ENCODE assay signal across 8 mouse cellular contexts in genomic region chr10:79613578-79614304, GRCm38 (mm10). TPM values are rescaled to one million over a fixed set of nuclear protein-coding genes. Genes with fewer than 3 reads are reported as not detected.
DNase-seq lines count a peak whose midpoint lies in the region; ATAC-seq and TF ChIP-seq lines count a peak whose summit lies in the region.

Gene C2cd4c (minus strand): TSS chr10:79614025.

- H3ac ChIP-seq in C2C12 (ENCODE audit: control insufficient read depth, insufficient read length, low read depth) = peak within 1 kb of the TSS; percentile 64
- H3ac ChIP-seq in myocyte (ENCODE audit: control insufficient read depth, insufficient read length) = no peak within 1 kb of the TSS

- under 1% methylated on average over 60 of the region's 60 CpGs for WGBS in embryonic facial prominence, embryonic 11.5 days
- 1% methylated on average over 60 of the region's 60 CpGs for WGBS in heart, embryonic 14.5 days
- 2% methylated on average over 60 of the region's 60 CpGs for WGBS in liver, embryonic 11.5 days

- no peak for TF ChIP-seq POLR2A in myocyte (IDR thresholded peaks at IDR 0.05; ENCODE audit: insufficient read length, low read depth)

- no peak within 1 kb of the TSS for H3K27ac ChIP-seq in embryonic facial prominence, embryonic 11.5 days (replicated peaks; ENCODE audit: low read depth, low read length)
- H3K27ac ChIP-seq in heart, embryonic 14.5 days (replicated peaks in 1 of 2; ENCODE audit: control insufficient read depth in 1 of 2, insufficient read depth in 1 of 2, low read depth in 2 of 2, low read length in 2 of 2) = no peak within 1 kb of the TSS
- no peak within 1 kb of the TSS for H3K27ac ChIP-seq in liver, embryonic 11.5 days (ENCODE audit: low read depth, low read length)

- H3K79me3 ChIP-seq in C2C12 (ENCODE audit: low read depth) = no peaks in the 10 kb centered on the region

- H3K27me3 ChIP-seq in C2C12 (ENCODE audit: control insufficient read depth, insufficient read depth, insufficient read length) = peaks cover 46% of the 10 kb centered on the region
- peaks cover 26% of the 10 kb centered on the region for H3K27me3 ChIP-seq in embryonic facial prominence, embryonic 11.5 days (ENCODE audit: control insufficient read depth, insufficient read depth, low read length)
- peaks cover 39% of the 10 kb centered on the region for H3K27me3 ChIP-seq in heart, embryonic 14.5 days (ENCODE audit: control insufficient read depth, insufficient read depth, low read length)
- H3K27me3 ChIP-seq in liver, embryonic 11.5 days (replicated peaks; ENCODE audit: control insufficient read depth, insufficient read depth, low read length) = peaks cover 41% of the 10 kb centered on the region
- H3K27me3 ChIP-seq in myocyte (ENCODE audit: control insufficient read depth, insufficient read depth, insufficient read length) = peaks cover 39% of the 10 kb centered on the region

- TF ChIP-seq CTCF in C2C12 (IDR thresholded peaks at IDR 0.05; ENCODE audit: control insufficient read depth, insufficient read depth, insufficient read length) = no peak

- ATAC-seq in embryonic facial prominence, embryonic 11.5 days (replicated peaks; ENCODE audit: insufficient number of reproducible peaks, low FRiP score, low TSS enrichment, low read depth) = peak; percentile 46
- ATAC-seq in heart, embryonic 14.5 days (ENCODE audit: insufficient number of reproducible peaks, insufficient read depth, low FRiP score, low read depth) = peak; percentile 18; the same call in 1 of the 2 replicates
- peak; percentile 80 for ATAC-seq in liver, embryonic 11.5 days (replicated peaks; ENCODE audit: low FRiP score)

- peak; percentile 46 for DNase-seq in adrenal gland, postnatal 25 days
- DNase-seq in embryonic facial prominence, embryonic 11.5 days (ENCODE audit: low spot score) = peak; percentile 83
- DNase-seq in kidney, postnatal 10 days = peak; percentile 79
- peak; percentile 71 for DNase-seq in liver, embryonic 11.5 days (ENCODE audit: low spot score)
- peak; percentile 17 for DNase-seq in thymus, postnatal 25 days

- H3K9ac ChIP-seq in embryonic facial prominence, embryonic 11.5 days (replicated peaks; ENCODE audit: low read length) = peak within 1 kb of the TSS; percentile 35
- H3K9ac ChIP-seq in heart, embryonic 14.5 days (ENCODE audit: low read length) = peak within 1 kb of the TSS; percentile 62
- peak within 1 kb of the TSS; percentile 48; the same call in 1 of the 2 replicates for H3K9ac ChIP-seq in liver, embryonic 11.5 days (ENCODE audit: low read depth, low read length)

- peak within 1 kb of the TSS; percentile 97 for H3K4me2 ChIP-seq in embryonic facial prominence, embryonic 11.5 days (ENCODE audit: low read depth, low read length)
- H3K4me2 ChIP-seq in heart, embryonic 14.5 days (ENCODE audit: low read length) = peak within 1 kb of the TSS; percentile 92
- peak within 1 kb of the TSS; percentile 94 for H3K4me2 ChIP-seq in liver, embryonic 11.5 days
- peak within 1 kb of the TSS; percentile 50 for H3K4me2 ChIP-seq in myocyte (ENCODE audit: low read depth)

- H3K79me2 ChIP-seq in C2C12 (ENCODE audit: control insufficient read depth, insufficient read depth) (no peaks in the 10 kb centered on the region), myocyte (ENCODE audit: control insufficient read depth, insufficient read depth) (no peaks in the 10 kb centered on the region)

- no peak within 1 kb of the TSS for H3K4me3 ChIP-seq in C2C12 (ENCODE audit: insufficient read depth, poor library complexity, severe bottlenecking)
- H3K4me3 ChIP-seq in embryonic facial prominence, embryonic 11.5 days (ENCODE audit: low read depth, low read length) = peak within 1 kb of the TSS; percentile 49
- peak within 1 kb of the TSS; percentile 55 to 56 for H3K4me3 ChIP-seq in heart, embryonic 14.5 days (ENCODE audit: control insufficient read depth in 1 of 2, insufficient read depth in 1 of 2, low read depth in 1 of 2, low read length in 2 of 2)
- peak within 1 kb of the TSS; percentile 57 for H3K4me3 ChIP-seq in liver, embryonic 11.5 days (ENCODE audit: low read depth, low read length)
- H3K4me3 ChIP-seq in myocyte = no peak within 1 kb of the TSS

- peaks cover 4% of the 10 kb centered on the region; the same call in 1 of the 2 replicates for H3K4me1 ChIP-seq in embryonic facial prominence, embryonic 11.5 days (ENCODE audit: control insufficient read depth, insufficient read depth, low read length)
- H3K4me1 ChIP-seq in heart, embryonic 14.5 days (ENCODE audit: control insufficient read depth in 2 of 2, insufficient read depth in 2 of 2, low read length in 2 of 2) = peaks cover 9 to 15% of the 10 kb centered on the region in 2 experiments; a peak in 3 of 4 replicates
- H3K4me1 ChIP-seq in liver, embryonic 11.5 days (replicated peaks; ENCODE audit: control insufficient read depth, insufficient read depth, low read length) = peaks cover 11% of the 10 kb centered on the region; the same call in 1 of the 2 replicates

- H3K36me3 ChIP-seq in C2C12 (ENCODE audit: control insufficient read depth, insufficient read depth) = no peaks in the 10 kb centered on the region
- no peaks in the 10 kb centered on the region for H3K36me3 ChIP-seq in embryonic facial prominence, embryonic 11.5 days (replicated peaks; ENCODE audit: control insufficient read depth, insufficient read depth, low read depth, low read length)
- H3K36me3 ChIP-seq in heart, embryonic 14.5 days (ENCODE audit: control insufficient read depth, insufficient read depth, low read length) = no peaks in the 10 kb centered on the region
- H3K36me3 ChIP-seq in liver, embryonic 11.5 days (ENCODE audit: control insufficient read depth, insufficient read depth, low read length) = no peaks in the 10 kb centered on the region
- no peaks in the 10 kb centered on the region for H3K36me3 ChIP-seq in myocyte (ENCODE audit: control insufficient read depth, insufficient read depth)

- H3K9me3 ChIP-seq in embryonic facial prominence, embryonic 11.5 days (replicated peaks; ENCODE audit: control insufficient read depth, low read length) = no peaks in the 10 kb centered on the region
- no peaks in the 10 kb centered on the region for H3K9me3 ChIP-seq in heart, embryonic 14.5 days (ENCODE audit: control insufficient read depth, low read length)
- no peaks in the 10 kb centered on the region for H3K9me3 ChIP-seq in liver, embryonic 11.5 days (ENCODE audit: control insufficient read depth, low read length)

TF ChIP-seq in C2C12, 6 proteins besides CTCF, POLR2A, EP300 and RAD21:
- TF ChIP-seq MAX (IDR thresholded peaks at IDR 0.05) (no peak), CEBPB (IDR thresholded peaks at IDR 0.05; ENCODE audit: low read depth) (no peak), FOSL1 (IDR thresholded peaks at IDR 0.05; ENCODE audit: insufficient read depth, low read length, poor library complexity, severe bottlenecking) (no peak), USF1 (IDR thresholded peaks at IDR 0.05; ENCODE audit: low read depth) (no peak), MYOG (IDR thresholded peaks at IDR 0.05; ENCODE audit: control insufficient read depth, extremely low read depth, insufficient read length) (no peak), MYOD1 (IDR thresholded peaks at IDR 0.05; ENCODE audit: control insufficient read depth, insufficient read length, low read depth) (no peak)
TF ChIP-seq in C2C12: peak in this region for 0.

TF ChIP-seq in myocyte, 11 proteins besides CTCF, POLR2A, EP300 and RAD21:
- TF ChIP-seq REST (IDR thresholded peaks at IDR 0.05; ENCODE audit: insufficient read depth, insufficient read length) (no peak), POLR2AphosphoS2 (IDR thresholded peaks at IDR 0.05; ENCODE audit: insufficient read length, low read depth) (no peak), TCF3 (IDR thresholded peaks at IDR 0.05; ENCODE audit: insufficient read length, low read depth) (no peak), MYOG (IDR thresholded peaks at IDR 0.05; ENCODE audit: control insufficient read depth in 1 of 3, insufficient read depth in 1 of 3, insufficient read length in 2 of 3, low read depth in 2 of 3) (peak in 1 of 3 experiments; percentile 37), TCF12 (IDR thresholded peaks at IDR 0.05; ENCODE audit: insufficient read depth, poor library complexity, severe bottlenecking) (no peak), USF1 (IDR thresholded peaks at IDR 0.05; ENCODE audit: low read depth) (no peak), E2F4 (IDR thresholded peaks at IDR 0.05; ENCODE audit: insufficient read depth) (no peak), SRF (IDR thresholded peaks at IDR 0.05; ENCODE audit: control insufficient read depth, insufficient read length, low read depth) (no peak), MYOD1 (IDR thresholded peaks at IDR 0.05; ENCODE audit: control insufficient read depth in 1 of 3, insufficient read length in 2 of 3, low read depth in 2 of 3) (peak in 1 of 3 experiments; percentile 33), MAX (IDR thresholded peaks at IDR 0.05; ENCODE audit: low read depth) (no peak), CEBPB (IDR thresholded peaks at IDR 0.05; ENCODE audit: insufficient read depth, poor library complexity, severe bottlenecking) (no peak)

RNA-seq across cellular contexts. Expression of gene C2cd4c, which starts in this region (rescaled TPM):
- polyA plus RNA-seq in C2C12 (2012; fragmentation: generic; extraction: Trizol) = 0.07 TPM
- total RNA-seq in adrenal gland, postnatal 25 days (2021) = 0.09 TPM in 1 of 2 replicates, not detected in the other
- polyA plus RNA-seq in embryonic facial prominence, embryonic 11.5 days (2014; fragmentation: Nextera tagmentation; extraction: Ambion mirVana) = 0.04 TPM in 2 replicates
- not detected in 2 replicates for polyA plus RNA-seq in heart, embryonic 14.5 days (2014; fragmentation: Nextera tagmentation; extraction: Ambion mirVana)
- not detected in 2 replicates for polyA plus RNA-seq in liver, embryonic 11.5 days (2014; fragmentation: Nextera tagmentation; extraction: Ambion mirVana)
- 0.01 TPM for polyA plus RNA-seq in myocyte (2012; fragmentation: generic; extraction: Trizol)

Comparison
In these comparisons a context has a peak if more than half of its experiments do, and no peak if none do; other contexts are left out.
1. Peak in DNase-seq in adrenal gland, postnatal 25 days; RNA of the gene not detected or under 1 TPM.
2. Peak in DNase-seq, ATAC-seq, H3K4me3 ChIP-seq, H3K9ac ChIP-seq and H3K4me2 ChIP-seq in embryonic facial prominence, embryonic 11.5 days; RNA of the gene not detected or under 1 TPM.
3. Peak in ATAC-seq, H3K4me3 ChIP-seq, H3K9ac ChIP-seq and H3K4me2 ChIP-seq in heart, embryonic 14.5 days; RNA of the gene not detected or under 1 TPM.
4. Peak in DNase-seq, ATAC-seq, H3K4me3 ChIP-seq, H3K9ac ChIP-seq and H3K4me2 ChIP-seq in liver, embryonic 11.5 days; RNA of the gene not detected or under 1 TPM.
5. DNase-seq: peak in every context shown above with its lines; median percentile 83 in embryonic facial prominence, embryonic 11.5 days; 79 in kidney, postnatal 10 days; 71 in liver, embryonic 11.5 days; 46 in adrenal gland, postnatal 25 days; 17 in thymus, postnatal 25 days.
6. ATAC-seq: peak in every context shown above with its lines; median percentile 80 in liver, embryonic 11.5 days; 46 in embryonic facial prominence, embryonic 11.5 days; 18 in heart, embryonic 14.5 days.